Mouse (Mus musculus) layer of hippocampus, adult 8-10 months (tissue): ENCODE results near the gene Gdnf. TPM values are rescaled to one million over a fixed set of nuclear protein-coding genes. Genes with fewer than 3 reads are reported as not detected.

ENCODE experiments used
- DNase-seq, 2 experiments: peaks; one replicate each; pipeline ENCODE4 v3.0.0; 2022; ENCODE audit warnings: low spot score in 2 of 2
- total RNA-seq, 4 experiments: library from RNA; stranded (reverse); gene quantifications; 2 replicates each; pipeline ENCODE4 v1.2.4; 2022

Gdnf gene
- total RNA-seq, 4 experiments from 2014 or later: 0.16 to 0.20 (median 0.16) TPM; not detected in 1

GRCm38 (mm10) chr15:7858841-7859240 is 48.2 kb downstream of the Gdnf start:
- no peak for DNase-seq

GRCm38 (mm10) chr15:7862890-7863289 is 52.2 kb downstream of the Gdnf start:
- DNase-seq: no peak

GRCm38 (mm10) chr15:7863328-7863727 is 52.7 kb downstream of the Gdnf start:
- peak in 1 of 2 experiments; percentile 13 for DNase-seq

GRCm38 (mm10) chr15:7865305-7865704 is 54.7 kb downstream of the Gdnf start:
- no peak for DNase-seq

- DNase-seq: no peak
Measured at GRCm38 (mm10) chr15:7872473-7872872, 61.8 kb downstream of the Gdnf start.

GRCm38 (mm10) chr15:7875879-7876278 is 65.2 kb downstream of the Gdnf start:
- DNase-seq: no peak

- DNase-seq: no peak
Measured at GRCm38 (mm10) chr15:7877560-7878467, 67.2 kb downstream of the Gdnf start.

- DNase-seq: no peak
Measured at GRCm38 (mm10) chr15:7878861-7879260, 68.2 kb downstream of the Gdnf start.

- DNase-seq: no peak
Measured at GRCm38 (mm10) chr15:7879956-7880355, 69.3 kb downstream of the Gdnf start.

GRCm38 (mm10) chr15:7884181-7884580 is 73.5 kb downstream of the Gdnf start:
- DNase-seq: no peak

- DNase-seq: no peak
Measured at GRCm38 (mm10) chr15:7885106-7885505, 74.5 kb downstream of the Gdnf start.

GRCm38 (mm10) chr15:7886591-7886990 is 75.9 kb downstream of the Gdnf start:
- DNase-seq: no peak
